Mouse (Mus musculus): ENCODE data around the gene Zdhhc12. TPM values are rescaled to one million over a fixed set of nuclear protein-coding genes. Genes with fewer than 3 reads are reported as not detected.

The Zdhhc12 gene
- 4.1 and 8.7 TPM in 2 replicates for total RNA-seq (2023)

GRCm38 (mm10) chr2:30093471-30094207, at the start of gene Zdhhc12:
Zdhhc12 (minus strand) TSS chr2:30093648.

DNA sequence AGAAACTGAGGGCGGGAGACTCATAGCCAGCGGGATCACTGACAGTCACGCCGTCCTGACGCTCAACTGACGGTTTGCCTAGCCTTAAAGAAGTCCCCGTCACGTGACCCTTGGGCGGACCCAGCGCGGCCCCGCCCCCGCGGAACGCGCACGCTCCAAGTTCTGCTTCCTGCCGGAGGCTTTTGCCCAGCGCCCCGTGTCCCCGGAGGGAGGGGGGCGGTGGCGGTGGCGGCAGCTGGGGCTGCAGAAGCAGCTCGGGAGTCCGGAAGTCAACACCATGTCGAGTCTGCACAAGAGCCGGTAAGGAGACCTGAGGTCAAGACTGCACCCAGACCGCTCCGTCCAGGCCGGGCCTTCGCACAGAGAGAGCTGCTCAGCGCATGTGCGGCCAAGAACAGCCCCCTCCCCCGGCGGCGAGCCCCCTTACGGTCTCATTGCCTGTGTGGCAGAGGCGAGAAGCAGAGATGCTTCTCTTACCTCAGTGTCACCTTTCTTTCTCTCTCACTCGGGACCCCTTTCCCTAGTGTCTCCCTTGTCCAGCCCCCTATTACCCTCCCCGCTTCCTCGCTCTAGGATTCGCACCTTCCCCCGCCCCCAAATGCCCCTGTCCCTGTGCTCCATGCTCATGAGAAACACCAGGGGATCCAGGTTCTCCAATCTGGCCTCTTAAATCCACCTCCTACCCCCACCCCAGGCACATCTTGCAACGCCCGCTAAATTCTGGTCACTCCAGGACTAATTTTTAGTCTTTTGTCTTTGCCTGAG, 40.3 kb upstream of the Zdhhc12 start, which contains the start of gene Tbc1d13:
TSS of gene Tbc1d13 (plus strand) at position 134 of the 765 bp plus-strand sequence.

GRCm38 (mm10) chr2:30124472-30125274, 31.2 kb upstream of the Zdhhc12 start, which contains the start of gene Zer1:
Zer1 (minus strand) TSS chr2:30124585.

GRCm38 (mm10) chr2:30077502-30078348, 15.7 kb downstream of the Zdhhc12 start, which contains the start of gene Pkn3:
Pkn3 (plus strand) TSS chr2:30077684.

DNA sequence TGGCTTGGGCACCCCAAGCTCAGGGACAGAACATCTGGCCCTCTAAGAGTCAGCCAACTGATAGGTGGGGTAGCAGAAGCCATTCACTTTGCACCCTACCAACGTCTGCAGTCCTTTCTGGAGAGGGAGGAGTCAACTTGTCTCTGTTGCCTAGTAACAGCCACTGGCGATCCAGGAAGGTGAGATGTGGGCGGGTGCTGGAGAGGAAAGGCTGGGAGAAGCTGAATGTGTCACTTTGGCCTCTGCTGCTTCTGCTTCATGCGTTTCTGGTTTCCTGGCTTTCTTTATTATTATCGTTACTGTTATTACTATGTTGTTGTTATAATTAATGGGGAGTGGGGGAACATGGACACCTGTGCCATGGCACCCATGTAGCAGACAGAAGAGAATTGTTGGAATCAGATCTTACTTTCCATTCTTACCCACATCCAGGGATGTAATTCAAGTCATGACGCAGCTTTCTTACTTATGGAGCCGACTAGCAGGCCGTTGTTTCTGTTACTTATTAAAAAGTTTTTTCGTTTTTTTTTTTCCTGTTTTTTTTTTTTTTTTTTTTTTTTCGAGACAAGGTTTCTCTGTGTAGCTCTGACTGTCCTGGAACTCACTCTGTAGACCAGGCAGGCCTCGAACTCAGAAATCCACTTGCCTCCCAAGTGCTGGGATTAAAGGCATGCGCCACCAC, 36.1 kb downstream of the Zdhhc12 start, which contains the start of gene Set:
TSS of gene Set (plus strand) at position 156 of the 682 bp plus-strand sequence.

DNA sequence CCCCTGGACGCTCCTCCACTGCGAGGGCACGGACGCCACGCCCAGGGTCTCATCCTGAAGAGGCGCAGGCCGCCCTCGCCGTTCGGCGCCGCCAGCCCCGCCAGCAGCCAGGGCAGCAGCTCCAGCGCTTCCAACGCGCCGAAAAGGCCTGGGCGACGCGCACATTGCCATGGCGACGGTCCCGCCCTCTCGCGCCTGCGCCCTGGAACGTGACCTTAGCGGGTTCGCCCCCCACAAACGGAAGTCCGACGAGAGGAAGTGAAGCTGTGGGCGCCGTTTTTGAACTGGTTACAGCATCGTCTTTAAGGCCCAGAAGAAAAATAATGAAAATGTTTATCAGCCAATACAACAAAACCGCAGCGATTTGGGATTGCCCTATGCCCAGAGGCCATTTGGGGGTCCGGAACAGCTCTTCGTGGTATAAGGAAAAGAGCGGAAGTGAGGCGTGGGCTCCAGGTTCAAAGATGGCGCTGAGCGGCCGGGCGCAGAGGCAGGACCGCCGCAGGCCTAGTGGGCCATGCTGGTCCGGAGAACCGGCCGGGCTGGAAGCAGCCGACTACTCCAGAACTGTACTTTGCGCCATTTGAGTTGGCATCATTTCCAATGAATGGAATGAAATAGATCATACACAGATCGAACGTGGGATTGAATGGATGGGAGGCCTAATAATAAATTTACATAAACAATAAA, 44.6 kb downstream of the Zdhhc12 start, which contains the start of gene Wdr34:
TSS of gene Wdr34 (minus strand) at position 183 of the 690 bp plus-strand sequence.

Other genes starting within 250 kb of the Zdhhc12 start
- gene Cercam, start 224.5 kb downstream of the Zdhhc12 start, total RNA-seq (2023), result 3.8 and 4.0 TPM in 2 replicates
- gene Odf2, start 204.4 kb downstream of the Zdhhc12 start, total RNA-seq (2023), result 88.1 and 137 TPM in 2 replicates
- gene Gle1, start 158.2 kb downstream of the Zdhhc12 start, total RNA-seq (2023), result 43.2 and 46.6 TPM in 2 replicates
- 193 and 270 TPM in 2 replicates for gene Sptan1, start 128.1 kb downstream of the Zdhhc12 start, total RNA-seq (2023)
- gene Wdr34, start 44.8 kb downstream of the Zdhhc12 start, total RNA-seq (2023), result 1.5 and 1.6 TPM in 2 replicates
- 91.9 and 105 TPM in 2 replicates for gene Set, start 36.3 kb downstream of the Zdhhc12 start, total RNA-seq (2023)
- gene Pkn3, start 16.0 kb downstream of the Zdhhc12 start, total RNA-seq (2023), result 3.2 and 5.1 TPM in 2 replicates
- gene Zer1, start 30.9 kb upstream of the Zdhhc12 start, total RNA-seq (2023), result 38.4 and 49.2 TPM in 2 replicates
- 41.9 and 47.4 TPM in 2 replicates for gene Tbc1d13, start 40.1 kb upstream of the Zdhhc12 start, total RNA-seq (2023)
- gene Endog, start 77.8 kb upstream of the Zdhhc12 start, total RNA-seq (2023), result 2.8 and 3.4 TPM in 2 replicates
- 6.7 and 7.5 TPM in 2 replicates for gene Spout1, start 84.8 kb upstream of the Zdhhc12 start, total RNA-seq (2023)
- 1.7 and 2.7 TPM in 2 replicates for gene Kyat1, start 112.2 kb upstream of the Zdhhc12 start, total RNA-seq (2023)
- gene Lrrc8a, start 144.1 kb upstream of the Zdhhc12 start, total RNA-seq (2023), result 20.1 and 24.6 TPM in 2 replicates
- gene Gm28035, start 146.9 kb upstream of the Zdhhc12 start, total RNA-seq (2023), result 0.19 TPM in 1 of 2 replicates, not detected in the other
- gene Phyhd1, start 172.6 kb upstream of the Zdhhc12 start, total RNA-seq (2023), result 1.8 and 2.8 TPM in 2 replicates
- gene Gm28038, start 187.4 kb upstream of the Zdhhc12 start, total RNA-seq (2023), result not detected in 2 replicates
- 6.6 and 8.6 TPM in 2 replicates for gene Dolk, start 192.7 kb upstream of the Zdhhc12 start, total RNA-seq (2023)
- 17.5 and 23.0 TPM in 2 replicates for gene Nup188, start 192.7 kb upstream of the Zdhhc12 start, total RNA-seq (2023)